Mouse (Mus musculus): ENCODE results near the gene Abcd3. TPM values are rescaled to one million over a fixed set of nuclear protein-coding genes. Genes with fewer than 3 reads are reported as not detected.

Gene Abcd3
- total RNA-seq, 2 experiments from 2014 or later, result 34.3 to 36.5 TPM

DNA sequence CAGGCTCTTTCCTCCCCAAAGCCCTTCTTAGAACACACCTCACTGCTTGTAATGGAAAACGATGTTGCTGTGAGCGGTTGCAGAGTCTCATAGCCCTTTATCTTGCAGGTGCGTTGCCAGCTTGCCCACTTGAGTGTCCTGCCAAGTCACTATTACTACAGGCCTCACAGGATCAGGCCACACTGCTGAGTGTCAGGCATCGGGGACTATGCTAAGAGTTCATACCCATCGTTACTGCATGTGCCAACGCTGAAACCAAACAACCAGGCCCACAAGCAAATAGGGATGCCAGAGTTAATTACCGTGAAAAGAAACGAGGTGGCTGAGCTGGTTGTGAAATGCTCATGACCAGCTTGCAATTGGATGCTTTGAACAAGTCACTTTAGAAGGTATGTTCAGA lies 101.3 kb downstream of the Abcd3 start:
- no peak for DNase-seq (ENCODE audit: low spot score in 2 of 2)

DNA sequence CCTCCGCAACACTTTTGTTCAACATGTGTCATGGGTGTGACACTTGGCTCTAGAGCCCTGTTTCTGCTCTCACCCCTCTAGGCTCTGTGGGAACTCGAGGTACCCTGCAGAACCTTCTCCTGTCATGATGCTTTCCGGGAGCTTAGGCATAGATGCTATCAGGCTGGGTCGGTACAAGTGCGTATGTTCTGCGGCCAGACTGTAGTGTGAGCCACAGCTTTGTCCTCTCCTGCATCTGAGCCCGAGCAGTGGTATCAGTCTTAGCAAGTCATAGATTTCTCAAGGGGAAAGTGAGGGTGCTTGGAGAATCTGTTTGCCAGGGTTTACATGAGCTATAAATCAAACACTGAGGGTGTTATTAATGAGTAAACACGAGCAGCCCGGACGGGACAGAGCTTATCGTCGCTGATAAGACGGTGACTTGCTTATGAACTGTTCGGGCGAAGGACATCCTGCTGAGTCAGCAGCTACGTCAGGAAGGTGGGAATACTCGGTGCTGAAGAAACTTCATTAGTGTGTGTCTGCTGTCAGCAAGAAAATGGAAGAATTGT lies 101.9 kb downstream of the Abcd3 start:
- DNase-seq (ENCODE audit: low spot score in 2 of 2), result no peak

DNA sequence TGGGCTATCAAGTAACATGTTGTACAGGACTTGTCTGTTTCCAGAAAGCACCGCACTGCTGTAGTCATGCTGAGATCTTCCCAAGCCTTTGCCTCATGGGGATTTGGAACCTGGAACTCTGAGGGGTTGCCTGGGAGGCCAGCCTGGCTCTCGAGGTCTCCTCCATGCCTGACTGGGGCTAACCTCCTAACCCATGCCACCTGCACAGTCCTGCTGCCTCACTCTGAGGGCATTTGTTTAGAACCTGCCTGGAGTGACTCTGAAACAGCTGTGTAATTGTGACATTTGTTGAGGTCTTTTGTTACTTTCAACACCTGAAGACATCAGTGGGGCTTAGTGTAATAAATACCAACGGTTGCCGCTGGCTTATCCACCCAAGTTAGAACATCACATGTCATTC lies 102.9 kb downstream of the Abcd3 start:
- DNase-seq (ENCODE audit: low spot score in 2 of 2), result no peak

DNA sequence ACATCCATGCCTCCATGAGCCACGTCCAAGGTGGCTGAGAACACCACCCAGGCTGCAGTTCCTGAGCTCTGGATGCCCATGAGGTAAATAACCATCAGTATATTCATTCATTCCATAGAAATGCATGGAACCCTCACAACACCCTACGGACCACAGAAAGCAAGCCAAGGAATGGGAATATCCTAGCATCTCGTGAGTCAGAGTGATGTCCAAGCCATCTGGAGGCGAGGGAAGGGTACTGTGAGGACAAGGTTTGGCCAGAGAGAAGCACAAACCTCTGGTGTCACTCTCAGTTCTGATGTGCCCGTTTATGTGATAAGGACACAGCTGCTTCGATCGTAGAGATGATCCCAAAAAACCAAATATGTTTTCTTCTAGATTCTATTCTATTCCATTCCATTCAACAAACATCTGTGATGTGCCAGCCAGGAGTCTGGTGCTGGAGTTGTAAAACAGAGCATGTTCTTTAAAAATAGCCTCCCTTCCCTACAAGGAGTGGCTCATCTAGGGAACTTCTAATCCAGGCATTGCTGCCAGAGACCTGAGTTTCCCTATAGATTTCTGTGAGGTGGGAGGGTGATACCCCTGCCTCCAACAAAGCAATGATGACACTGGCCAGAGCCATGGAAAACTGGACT lies 104.1 kb downstream of the Abcd3 start:
- DNase-seq (ENCODE audit: low spot score in 2 of 2), result no peak

Other genes starting within 250 kb of the Abcd3 start
- not detected for gene 4930432M17Rik, start 144.5 kb downstream of the Abcd3 start, total RNA-seq (2021)
- gene F3, start 91.8 kb downstream of the Abcd3 start, total RNA-seq (2021), result 1 to 10 TPM; 3.0 to 4.7 TPM
- gene Arhgap29, start 137.2 kb upstream of the Abcd3 start, total RNA-seq (2021), result 100 to 1,000 TPM in 1 of 2 experiments, 10 to 100 TPM in 1; 87.7 to 101 TPM
- 1 to 10 TPM; 1.9 to 2.9 TPM for gene Abca4, start 229.1 kb upstream of the Abcd3 start, total RNA-seq (2021)